Mouse (Mus musculus) urinary bladder, postnatal 4 days (tissue): ENCODE data around the gene Dennd5a.

ENCODE experiments used
- DNase-seq, 2 experiments: peaks; one replicate each; pipeline ENCODE4 v3.0.0; 2021 to 2022; ENCODE audit warnings: low spot score in 2 of 2

Dennd5a gene

DNA sequence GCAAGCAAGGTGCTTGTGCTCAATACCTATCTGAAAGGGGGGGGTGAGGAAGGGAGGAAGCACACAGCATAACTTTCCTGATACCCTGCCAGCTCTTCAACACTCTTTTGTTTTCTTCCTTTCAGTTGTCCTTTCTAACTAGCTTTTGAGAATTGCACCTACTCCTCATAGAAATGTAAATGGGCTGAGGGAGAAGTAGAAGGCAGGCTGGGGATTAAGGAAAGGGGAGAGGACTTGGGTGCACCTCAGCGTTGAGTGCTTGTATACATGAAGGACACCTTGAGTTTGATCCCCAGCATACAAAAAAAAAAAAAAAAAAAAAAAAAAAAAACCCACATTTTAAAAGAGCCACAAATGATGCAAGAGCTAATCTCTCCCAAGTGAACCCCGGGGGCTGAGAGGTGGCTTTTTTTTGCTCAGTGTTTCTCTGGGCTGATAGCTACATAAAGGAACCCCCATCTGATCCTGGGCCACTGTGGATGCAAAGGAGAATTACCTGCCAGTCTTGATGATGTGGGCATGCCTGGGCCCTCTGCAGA lies 78.6 kb downstream of the Dennd5a start:
- DNase-seq, result no peak

DNA sequence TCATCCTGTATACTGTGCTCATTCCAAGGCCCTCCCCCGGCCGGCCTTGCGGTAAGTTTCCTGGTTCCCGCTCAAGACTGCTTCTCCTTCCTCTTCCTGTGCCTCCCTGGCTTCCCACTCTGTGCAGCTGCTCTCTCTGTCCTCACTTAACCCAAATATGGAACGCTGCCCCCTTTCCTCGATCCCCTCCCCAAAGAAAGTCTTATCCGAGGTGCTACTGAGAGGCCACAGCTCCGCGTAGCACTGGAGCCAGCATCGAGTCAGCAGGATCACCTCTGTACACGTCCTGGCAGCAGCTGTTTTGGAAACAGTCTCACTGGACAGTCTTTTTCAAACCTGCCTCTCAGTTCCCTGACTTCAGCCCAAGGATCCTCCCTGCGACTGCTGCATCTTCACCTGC lies 81.1 kb downstream of the Dennd5a start:
- no peak for DNase-seq

DNA sequence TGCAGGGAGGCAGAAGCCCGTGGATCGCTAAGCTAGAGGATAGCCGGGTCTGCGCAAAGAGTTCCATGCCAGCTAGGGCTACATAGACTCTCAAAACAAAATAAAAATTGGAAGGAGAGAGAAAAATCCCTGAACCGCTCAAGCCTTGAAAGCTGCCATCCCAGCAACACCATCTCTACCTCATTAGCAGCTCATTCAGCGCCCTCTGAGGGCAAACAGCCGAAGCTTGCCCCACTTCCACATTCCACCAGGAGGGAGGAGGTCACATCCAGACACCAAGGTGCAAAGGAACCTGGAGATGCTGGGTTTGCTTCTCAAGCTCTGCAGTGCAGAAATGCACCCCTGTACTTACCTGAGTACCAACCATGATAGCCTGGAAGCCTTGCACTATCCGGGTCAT lies 84.2 kb downstream of the Dennd5a start:
- no peak for DNase-seq

DNA sequence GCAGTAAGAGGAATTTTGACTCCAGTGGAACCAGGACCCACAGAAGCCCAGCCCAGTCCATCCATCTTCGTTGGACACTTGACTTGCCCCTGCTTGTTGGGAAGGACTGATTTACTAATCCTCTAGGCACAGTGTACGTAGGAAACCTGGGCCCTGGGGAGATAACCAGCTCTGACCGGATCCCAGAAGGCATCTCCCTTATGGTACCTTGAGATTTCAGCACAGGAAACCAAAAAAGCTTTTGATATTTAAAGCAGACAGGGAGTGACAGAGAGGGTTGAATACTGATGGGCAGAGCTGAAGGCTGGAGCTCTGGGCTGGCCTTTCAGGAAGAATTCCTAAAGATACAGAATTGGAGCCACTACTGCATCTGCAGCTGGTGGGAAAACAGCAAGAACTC lies 84.7 kb downstream of the Dennd5a start:
- no peak for DNase-seq

GRCm38 (mm10) chr7:109875033-109875432 lies 85.2 kb downstream of the Dennd5a start:
- no peak for DNase-seq

DNA sequence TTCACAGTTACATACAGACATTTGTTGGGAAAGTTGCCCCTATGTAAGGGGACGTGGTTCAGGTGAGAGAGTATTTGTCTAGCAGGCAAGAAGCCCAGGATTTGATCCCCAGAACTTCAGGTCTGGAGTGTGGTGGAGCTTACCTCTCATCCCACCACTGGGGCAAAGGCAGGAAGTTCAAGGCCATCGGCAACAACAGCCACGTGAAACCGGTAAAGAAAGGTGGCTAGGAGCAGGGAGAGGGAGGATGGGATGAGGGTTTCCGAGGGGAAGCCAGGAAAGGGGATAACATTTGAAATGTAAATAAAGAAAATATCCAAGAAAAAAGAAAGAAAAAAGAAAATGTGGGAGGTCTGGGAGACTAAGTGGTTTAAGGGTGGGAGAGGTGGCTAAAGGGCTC lies 87.1 kb downstream of the Dennd5a start:
- no peak for DNase-seq

DNA sequence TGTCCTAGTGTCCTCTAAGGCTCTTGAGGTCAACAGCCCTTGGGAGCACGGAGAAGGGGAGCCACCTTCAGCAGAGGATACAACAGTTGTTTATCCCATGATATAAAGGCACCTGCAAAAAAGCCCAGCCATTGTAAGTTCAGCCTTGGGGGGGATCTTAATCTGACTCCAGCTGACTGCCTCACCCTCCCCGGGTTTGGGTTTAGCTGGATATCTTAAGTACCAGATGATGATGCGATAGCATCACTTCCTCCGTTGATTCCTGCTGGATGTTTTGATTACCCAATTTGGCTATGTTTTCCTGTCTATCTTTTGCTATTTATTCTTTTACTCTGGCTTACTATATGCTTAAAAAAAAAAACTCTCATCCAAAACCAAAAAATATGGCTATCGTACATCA lies 89.0 kb downstream of the Dennd5a start:
- DNase-seq, result no peak

DNA sequence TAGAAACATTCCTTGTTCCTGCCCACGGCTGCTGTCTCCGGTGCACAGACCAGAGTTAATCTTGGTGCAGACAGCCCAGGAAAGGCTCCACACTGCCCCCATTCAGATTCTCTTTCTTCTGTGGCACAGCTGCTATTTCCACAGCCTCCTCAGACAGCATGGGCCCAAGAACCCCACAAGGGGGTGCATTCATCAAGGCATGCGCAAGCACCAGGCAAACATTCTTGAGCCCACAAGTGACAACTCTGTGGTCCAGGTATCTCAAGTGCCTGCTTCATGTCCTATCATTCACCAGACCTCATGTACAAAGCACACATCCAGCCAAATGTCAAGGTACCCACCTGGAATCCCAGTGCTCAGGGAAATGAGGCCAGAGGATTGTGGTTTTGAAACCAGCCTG lies 91.8 kb downstream of the Dennd5a start:
- DNase-seq, result no peak

- no peak for DNase-seq
Observed at GRCm38 (mm10) chr7:109866643-109867042, 93.6 kb downstream of the Dennd5a start.

DNA sequence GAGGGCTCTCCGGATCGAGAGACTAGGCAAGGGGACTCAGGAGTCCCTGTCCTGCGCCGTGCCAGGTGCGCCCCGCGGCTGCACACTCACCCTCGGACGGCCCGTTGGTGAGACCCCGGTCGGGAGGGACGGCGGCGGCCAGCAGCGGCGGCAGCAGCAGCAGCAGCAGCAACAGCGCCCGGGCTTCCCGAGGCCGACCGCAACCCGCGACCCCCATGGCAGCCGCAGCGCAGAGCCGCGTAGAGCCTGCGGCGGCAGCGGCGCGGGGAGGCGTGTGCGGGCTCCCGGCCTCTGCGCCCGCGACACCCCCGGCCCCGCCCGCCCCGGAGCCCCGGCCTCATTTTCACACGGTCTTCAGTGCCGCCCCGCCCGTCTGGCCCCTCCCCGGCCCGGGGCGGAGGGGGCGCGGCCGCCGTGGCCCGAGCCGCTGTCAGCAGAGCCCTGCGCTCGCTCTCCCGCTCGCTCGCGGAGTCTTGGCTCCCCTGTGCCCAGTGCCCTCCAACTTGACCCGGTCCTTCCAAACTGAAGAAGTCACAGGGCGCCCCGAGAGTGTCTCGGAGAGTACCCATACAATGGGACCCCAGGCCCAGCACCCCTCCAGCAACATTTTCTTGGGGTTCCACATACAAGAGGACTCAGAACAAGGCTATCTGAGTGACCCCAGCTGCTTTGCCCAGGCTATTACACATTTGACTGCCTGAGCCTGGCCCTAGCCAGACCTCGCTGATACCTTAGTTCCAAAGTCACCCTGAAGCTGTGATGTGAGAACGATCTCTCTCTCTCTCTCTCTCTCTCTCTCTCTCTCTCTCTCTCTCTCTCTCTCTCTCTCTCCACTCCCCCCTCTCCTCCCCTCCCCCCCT lies 94.7 kb downstream of the Dennd5a start, which contains the start of gene Scube2:
TSS of gene Scube2 (minus strand) at position 310 of the 860 bp plus-strand sequence.
- DNase-seq, result peak in 1 of 2 experiments; percentile 33

- no peak for DNase-seq
Observed at GRCm38 (mm10) chr7:109863561-109863960, 96.7 kb downstream of the Dennd5a start.

DNA sequence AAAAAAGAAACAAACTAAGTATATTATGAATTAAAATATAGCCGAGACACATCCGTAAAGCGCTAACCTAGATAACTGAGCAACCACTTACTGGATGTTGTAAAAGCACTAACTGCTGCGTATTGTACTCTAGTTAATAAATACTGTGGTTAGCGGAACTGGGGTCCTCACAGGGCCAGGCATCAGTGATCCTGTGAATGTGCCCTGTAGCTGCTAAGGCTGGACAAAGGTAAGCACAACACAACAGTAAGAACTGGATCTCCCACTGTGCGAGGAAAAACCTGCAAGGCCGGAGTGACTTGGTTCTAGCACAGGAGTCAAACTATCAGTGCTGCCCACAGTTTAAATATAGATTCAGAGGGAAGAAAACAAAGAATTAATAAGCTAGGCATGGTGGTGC lies 100.1 kb downstream of the Dennd5a start:
- no peak for DNase-seq

DNA sequence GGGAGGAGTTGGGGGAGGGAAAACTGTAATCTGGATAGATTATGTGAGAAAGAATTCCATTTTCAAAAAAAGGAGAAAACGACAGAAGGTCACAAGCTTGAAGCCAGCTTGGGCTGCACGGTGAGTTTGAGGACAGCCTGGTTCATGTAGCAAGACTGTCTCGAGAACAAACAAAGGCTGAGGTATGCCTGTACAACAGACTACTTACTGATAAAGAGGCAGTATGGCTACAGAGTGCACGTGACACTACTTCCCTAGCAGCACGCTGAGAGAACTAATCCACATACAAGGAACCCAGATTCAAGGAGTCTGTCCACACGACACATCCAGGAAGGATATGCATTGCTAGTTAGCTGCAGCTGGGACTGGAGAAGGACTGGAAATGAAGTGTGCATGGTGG lies 100.9 kb downstream of the Dennd5a start:
- DNase-seq, result no peak

DNA sequence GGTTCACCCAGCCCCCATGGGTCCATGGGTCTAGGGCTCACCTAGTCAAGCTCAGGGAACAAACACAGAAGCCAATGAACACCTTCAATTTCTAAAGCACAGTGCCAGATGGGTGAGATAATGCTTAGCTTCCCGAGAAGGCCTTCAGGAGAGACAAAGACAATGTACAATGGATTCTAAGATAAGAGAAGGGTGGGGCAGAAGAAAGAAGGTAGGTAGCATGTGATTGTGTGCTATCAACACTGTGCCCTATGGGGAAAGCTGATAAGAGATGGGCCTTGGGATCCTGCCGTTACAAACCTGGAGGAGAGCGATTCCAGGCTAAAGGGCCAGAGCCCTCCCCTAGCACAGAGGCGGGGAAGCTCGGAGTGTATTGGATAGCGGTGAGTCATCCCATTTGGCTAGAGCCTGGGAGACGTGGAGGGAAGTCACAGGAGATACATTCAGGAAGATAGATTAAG lies 107.5 kb downstream of the Dennd5a start:
- DNase-seq, result no peak

- no peak for DNase-seq
Observed at GRCm38 (mm10) chr7:109852017-109852416, 108.3 kb downstream of the Dennd5a start.

GRCm38 (mm10) chr7:109850531-109850930 lies 109.7 kb downstream of the Dennd5a start:
- DNase-seq, result no peak

DNA sequence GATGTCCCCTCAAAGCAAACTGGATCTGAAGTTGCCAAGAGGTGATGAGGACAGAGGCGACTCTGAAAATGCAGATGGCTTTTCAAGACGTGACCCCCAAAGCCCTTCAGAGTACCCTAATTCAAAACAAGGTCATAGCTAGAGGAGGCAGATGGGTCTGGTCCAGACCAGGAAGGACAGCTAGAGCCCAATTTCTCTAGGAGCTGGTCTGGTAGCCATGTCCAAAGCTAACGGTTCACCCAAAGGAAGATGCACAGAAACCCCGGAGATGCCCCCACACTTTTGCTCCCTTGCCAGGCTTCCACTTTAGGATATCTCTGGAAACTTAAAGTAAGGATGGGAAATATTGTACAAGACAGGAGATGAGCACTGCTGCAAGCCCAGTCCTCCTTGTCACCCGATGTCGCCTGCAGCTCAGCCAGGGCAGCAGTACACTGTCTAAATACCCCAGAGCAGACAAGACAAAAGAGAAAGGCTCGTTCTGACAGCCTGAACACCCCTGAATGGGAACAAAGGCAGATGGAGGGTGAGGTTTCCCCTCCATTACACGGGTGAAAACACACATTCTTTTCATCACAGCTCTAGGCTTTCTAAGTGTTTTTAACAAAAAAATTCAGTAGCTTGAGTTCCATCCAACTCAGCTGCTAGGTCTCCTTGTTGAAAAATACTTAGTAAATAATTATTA lies 110.4 kb downstream of the Dennd5a start:
- no peak for DNase-seq

- DNase-seq, result no peak
Observed at GRCm38 (mm10) chr7:109848867-109849733, 111.2 kb downstream of the Dennd5a start.

- DNase-seq, result no peak
Observed at GRCm38 (mm10) chr7:109844100-109844499, 116.2 kb downstream of the Dennd5a start.
